Mouse (Mus musculus) small intestine, adult 2 months (tissue): ENCODE results near the gene Trabd2b. TPM values are rescaled to one million over a fixed set of nuclear protein-coding genes. Genes with fewer than 3 reads are reported as not detected.

Experiments used
- H3K27ac ChIP-seq: fragments of 200-500 bp; 2 replicates; pipeline ENCODE4 v1.5.1; 2012; ENCODE audit warnings: low read depth, low read length, control low read depth, inconsistent platforms; ENCODE audit not compliant: insufficient read depth
- H3K27me3 ChIP-seq: fragments of 200-500 bp; 2 replicates; pipeline ENCODE4 v1.6.1; 2012; ENCODE audit warnings: mild to moderate bottlenecking, moderate library complexity, low read length, inconsistent platforms; ENCODE audit not compliant: control insufficient read depth, insufficient read depth
- H3K36me3 ChIP-seq: fragments of 200-500 bp; 2 replicates; pipeline ENCODE4 v1.6.1; 2012; ENCODE audit warnings: mild to moderate bottlenecking, low read length, control low read depth, inconsistent platforms; ENCODE audit not compliant: control insufficient read depth, insufficient read depth
- H3K4me1 ChIP-seq: fragments of 200-500 bp; 2 replicates; pipeline ENCODE4 v1.6.1; 2012; ENCODE audit warnings: low read length, inconsistent platforms, mixed read lengths; ENCODE audit not compliant: control insufficient read depth, insufficient read depth, insufficient read length
- H3K4me3 ChIP-seq: fragments of 200-500 bp; 2 replicates; pipeline ENCODE4 v1.5.1; 2012; ENCODE audit warnings: low read depth, mild to moderate bottlenecking, control low read depth, inconsistent platforms, low read length, moderate library complexity
- CTCF ChIP-seq: fragments of 200-500 bp; IDR thresholded peaks from 2 replicates; pipeline ENCODE4 v1.5.1; 2012; ENCODE audit warnings: low read depth, mild to moderate bottlenecking, control low read depth, inconsistent platforms, low read length, moderate library complexity, mixed read lengths; ENCODE audit not compliant: insufficient replicate concordance, insufficient read length; ENCODE audit errors: extremely low read depth
- POLR2A ChIP-seq: fragments of 200-500 bp; IDR thresholded peaks from 2 replicates; pipeline ENCODE4 v1.6.1; 2012; ENCODE audit warnings: low read depth, mild to moderate bottlenecking, control low read depth, inconsistent platforms, low read length, moderate library complexity
- WGBS: fragments of 180-500 bp; shearing (Covaris S2); methylation state at CpG from one replicate; pipeline ENCODE4 v1.1.7; 2018; 5-methylcytosine and 5-hydroxymethylcytosine counted together
- polyA plus RNA-seq: library from polyadenylated mRNA; depleted of rRNA; stranded (reverse); fragments of >200 nt; gene quantifications from 2 replicates; pipeline ENCODE4 v1.2.3, GENCODE M21; 2012

Trabd2b gene
- polyA plus RNA-seq, 1 experiment, result 0.32 TPM

DNA sequence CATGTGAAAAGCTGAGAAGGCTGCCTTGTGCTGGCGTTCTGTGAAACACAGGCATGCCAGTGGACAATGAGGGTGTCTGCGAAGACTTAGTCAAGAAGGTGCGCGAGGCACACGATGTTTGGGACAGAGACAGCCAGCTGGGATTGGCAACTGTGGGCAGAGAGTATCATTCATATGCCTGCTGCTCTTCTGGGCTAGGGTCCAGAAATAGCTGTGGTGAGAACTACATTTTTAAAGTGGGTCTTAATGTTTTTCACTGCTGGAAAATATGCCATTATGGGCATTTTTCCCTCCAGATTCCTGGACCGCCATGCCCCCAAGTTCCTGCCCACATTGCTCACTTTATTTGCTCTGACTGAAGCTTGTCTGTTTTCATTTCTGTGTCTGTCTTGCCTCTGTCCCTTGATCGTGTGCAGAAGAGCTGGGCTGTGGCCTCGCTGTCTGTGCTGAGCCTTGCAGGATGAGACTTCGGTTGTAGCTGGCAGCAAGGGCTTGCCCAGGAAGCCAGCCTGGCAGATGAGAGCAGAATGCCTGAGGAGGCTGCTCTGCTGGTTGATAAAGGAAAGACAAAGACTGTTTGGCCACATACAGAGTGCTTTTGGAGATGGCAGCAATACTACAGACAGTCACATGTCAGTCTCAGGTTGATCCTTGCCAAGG lies 42.0 kb downstream of the Trabd2b start:
- no peak overlapping the region for H3K27ac ChIP-seq
- no peak overlapping the region for H3K4me3 ChIP-seq
- H3K27me3 ChIP-seq, result no peaks in the 10 kb centered on the region
- no peaks in the 10 kb centered on the region for H3K4me1 ChIP-seq
- H3K36me3 ChIP-seq, result no peaks in the 10 kb centered on the region
- no peak for TF ChIP-seq POLR2A
- TF ChIP-seq CTCF, result no peak
- 89% methylated on average over 9 of the region's 9 CpGs for whole genome bisulfite sequencing

DNA sequence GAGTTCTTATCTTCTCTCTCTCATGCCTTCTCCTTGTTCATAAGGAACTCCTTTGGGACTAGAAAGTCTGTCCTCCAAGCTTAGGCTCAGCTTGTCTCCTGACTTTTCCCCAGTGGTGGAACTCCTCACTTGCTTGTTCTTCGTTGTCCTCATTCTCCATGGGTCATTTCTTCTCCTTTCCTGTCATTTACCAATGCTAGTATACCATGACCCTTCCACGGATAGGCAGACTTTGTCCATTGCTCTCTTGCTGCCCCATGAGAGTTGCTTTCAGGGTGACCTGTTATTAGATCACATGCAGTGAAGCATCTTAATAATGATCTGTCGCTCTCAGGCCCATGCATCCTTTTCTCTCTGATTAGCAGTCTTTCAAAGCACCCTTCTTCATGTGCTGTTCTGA lies 46.6 kb downstream of the Trabd2b start:
- Histone ChIP-seq H3K36me3 (no peaks in the 10 kb centered on the region), H3K4me1 (no peaks in the 10 kb centered on the region), H3K27me3 (no peaks in the 10 kb centered on the region), H3K4me3 (no peak overlapping the region), H3K27ac (no peak overlapping the region)
- 78% methylated on average over 3 of the region's 3 CpGs for WGBS
- no peak for TF ChIP-seq CTCF
- TF ChIP-seq POLR2A, result no peak

DNA sequence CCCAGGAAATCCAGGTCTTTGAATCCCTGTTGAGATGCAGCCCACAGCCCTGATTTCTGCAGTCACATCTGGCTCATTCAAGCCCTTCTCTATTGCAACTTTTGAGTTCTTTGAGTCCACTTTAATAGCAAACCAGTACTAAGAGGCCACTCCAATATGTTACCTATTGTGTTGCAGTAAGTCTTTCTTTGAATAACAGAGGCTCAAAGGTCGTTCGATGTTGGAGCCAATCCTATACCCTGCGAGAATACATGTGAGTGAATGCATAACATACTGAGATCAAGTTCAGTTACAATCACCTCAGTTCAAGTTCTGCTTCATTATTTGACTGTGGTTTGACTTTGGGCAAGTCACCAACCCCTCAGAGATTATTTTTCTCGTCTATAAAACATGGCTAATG lies 47.5 kb downstream of the Trabd2b start:
- Histone ChIP-seq H3K27me3 (no peaks in the 10 kb centered on the region), H3K4me3 (no peak overlapping the region), H3K4me1 (no peaks in the 10 kb centered on the region), H3K36me3 (no peaks in the 10 kb centered on the region), H3K27ac (no peak overlapping the region)
- WGBS, result 58% methylated on average over 4 of the region's 4 CpGs
- TF ChIP-seq POLR2A, result no peak
- TF ChIP-seq CTCF, result no peak

DNA sequence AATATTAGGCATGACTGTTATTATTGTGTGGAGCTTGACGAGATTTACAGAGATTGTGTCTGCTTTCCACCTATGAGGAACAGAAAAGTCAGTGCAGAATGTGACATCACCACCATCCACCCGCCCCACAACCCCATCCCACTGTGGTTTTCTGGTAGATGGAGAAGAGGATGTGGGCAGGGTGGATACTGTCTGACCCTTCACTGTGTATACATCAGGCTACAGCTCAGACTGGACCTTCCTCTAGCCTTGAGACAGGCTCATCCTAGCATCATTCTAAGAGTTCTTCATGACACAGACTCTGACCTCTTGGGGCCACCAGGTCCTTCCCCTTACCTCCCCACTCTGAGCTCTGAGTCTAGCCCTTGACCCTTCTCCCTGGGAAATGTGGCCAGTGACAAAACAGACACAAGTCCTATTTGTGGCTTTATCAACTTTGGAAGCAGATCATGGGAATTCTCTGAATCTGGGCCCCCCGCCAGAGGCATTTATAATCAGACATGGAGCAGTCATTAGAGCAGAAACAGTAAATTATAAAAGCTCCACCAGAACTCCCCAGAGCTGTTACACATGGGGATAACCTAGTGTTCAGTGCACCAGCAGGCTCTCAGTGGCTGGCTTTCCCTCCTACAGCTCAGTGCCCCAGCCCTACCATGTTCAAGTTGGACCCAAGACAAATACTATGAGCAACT lies 48.1 kb downstream of the Trabd2b start:
- no peaks in the 10 kb centered on the region for H3K36me3 ChIP-seq
- H3K27me3 ChIP-seq, result no peaks in the 10 kb centered on the region
- H3K4me3 ChIP-seq, result no peak overlapping the region
- no peaks in the 10 kb centered on the region for H3K4me1 ChIP-seq
- 65% methylated on average over 3 of the region's 3 CpGs for WGBS
- H3K27ac ChIP-seq, result no peak overlapping the region
- no peak for TF ChIP-seq POLR2A
- no peak for TF ChIP-seq CTCF

DNA sequence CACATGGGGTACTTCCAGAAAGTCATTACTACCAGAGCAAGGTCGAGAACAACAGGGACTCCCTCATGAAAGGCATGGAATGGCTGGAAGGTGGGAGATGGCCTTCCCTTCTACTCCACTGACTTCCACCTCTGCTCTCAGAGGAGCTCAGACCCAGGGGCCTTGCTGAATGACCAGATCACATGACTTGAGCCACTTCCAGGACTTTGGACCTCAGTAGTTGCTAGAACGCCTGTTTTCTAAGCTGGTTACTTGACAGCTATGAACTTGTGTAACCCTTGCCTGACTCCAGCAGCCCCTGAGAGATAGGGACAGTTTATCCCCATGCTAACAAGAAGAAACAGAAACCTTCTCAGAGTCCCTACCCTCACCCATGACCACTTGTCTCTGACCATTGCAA lies 50.6 kb downstream of the Trabd2b start:
- WGBS, result 77% methylated on average over 2 of the region's 2 CpGs
- Histone ChIP-seq H3K4me1 (no peaks in the 10 kb centered on the region), H3K4me3 (no peak overlapping the region), H3K27ac (no peak overlapping the region), H3K36me3 (no peaks in the 10 kb centered on the region), H3K27me3 (no peaks in the 10 kb centered on the region)
- TF ChIP-seq POLR2A (no peak), CTCF (no peak)

DNA sequence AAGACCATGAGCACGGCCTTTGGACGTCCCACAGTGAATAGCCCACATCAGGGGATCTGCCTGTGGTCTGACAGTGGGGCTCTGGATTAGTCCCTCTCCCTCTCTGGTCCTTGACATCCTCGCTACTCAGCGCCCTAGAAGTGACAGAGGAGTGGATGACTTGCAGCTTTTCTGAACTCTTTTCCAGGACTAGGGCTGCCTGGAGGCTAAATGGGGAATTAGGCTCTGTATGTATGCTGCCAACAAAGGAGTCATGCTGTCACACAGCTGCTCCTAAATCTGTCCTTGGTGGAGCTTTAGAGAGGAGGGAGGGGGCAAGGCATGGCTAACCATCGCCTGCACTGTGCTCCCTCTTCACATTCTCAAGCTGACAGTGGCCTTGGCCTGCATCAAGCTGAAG lies 53.1 kb downstream of the Trabd2b start:
- TF ChIP-seq POLR2A (no peak), CTCF (no peak)
- Histone ChIP-seq H3K4me3 (no peak overlapping the region), H3K36me3 (no peaks in the 10 kb centered on the region), H3K27me3 (no peaks in the 10 kb centered on the region), H3K27ac (no peak overlapping the region), H3K4me1 (no peaks in the 10 kb centered on the region)
- 81% methylated on average over 5 of the region's 5 CpGs for WGBS

DNA sequence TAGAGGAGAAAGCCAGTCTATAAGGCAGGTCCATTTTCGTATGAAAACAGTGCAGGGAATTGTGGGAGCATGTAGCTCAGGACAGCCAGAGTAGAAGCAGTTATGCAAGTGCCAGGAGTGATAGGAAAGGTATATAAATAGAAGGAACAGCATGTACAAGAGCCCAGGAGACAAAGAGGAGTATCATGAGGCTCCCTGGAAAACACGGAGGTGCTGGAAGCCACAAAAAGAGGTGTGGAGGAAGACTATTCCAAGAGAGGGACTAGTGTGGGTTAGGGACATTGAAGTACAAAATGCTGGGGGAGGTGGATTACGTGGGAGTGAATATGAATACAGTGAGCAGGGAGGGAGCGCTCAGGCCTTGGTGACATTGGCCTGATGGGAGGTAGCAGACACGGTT lies 53.9 kb downstream of the Trabd2b start:
- H3K27me3 ChIP-seq, result no peaks in the 10 kb centered on the region
- 73% methylated on average over 5 of the region's 5 CpGs for WGBS
- H3K4me1 ChIP-seq, result no peaks in the 10 kb centered on the region
- no peak for TF ChIP-seq POLR2A
- TF ChIP-seq CTCF, result no peak
- no peak overlapping the region for H3K27ac ChIP-seq
- no peaks in the 10 kb centered on the region for H3K36me3 ChIP-seq
- H3K4me3 ChIP-seq, result no peak overlapping the region

DNA sequence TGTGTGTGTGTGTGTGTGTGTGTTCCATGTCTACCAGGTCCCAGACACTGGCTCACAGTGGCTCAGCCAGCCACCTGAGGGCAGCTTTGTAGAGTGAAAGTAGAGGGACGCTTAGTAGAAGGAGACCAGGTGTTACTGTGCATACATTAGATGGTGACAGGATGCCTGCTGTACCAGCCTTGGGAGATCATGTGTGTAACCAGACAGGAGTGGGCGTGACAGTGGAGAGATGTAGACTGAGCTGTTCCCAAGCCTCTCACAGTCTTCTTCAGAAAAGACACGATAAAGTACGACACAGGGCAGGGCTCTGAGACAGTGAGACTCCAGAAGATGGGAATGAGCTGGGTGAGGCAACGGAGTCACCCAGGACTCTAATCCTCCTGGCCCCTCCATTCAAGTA lies 54.6 kb downstream of the Trabd2b start:
- Histone ChIP-seq H3K27me3 (no peaks in the 10 kb centered on the region), H3K27ac (no peak overlapping the region), H3K4me1 (no peaks in the 10 kb centered on the region), H3K36me3 (no peaks in the 10 kb centered on the region), H3K4me3 (no peak overlapping the region)
- TF ChIP-seq POLR2A (no peak), CTCF (no peak)
- WGBS, result 75% methylated on average over 5 of the region's 5 CpGs
